ENCODE assay signal across 8 mouse cellular contexts in genomic region chr4:133887249-133887648, GRCm38 (mm10). TPM values are rescaled to one million over a fixed set of nuclear protein-coding genes. Genes with fewer than 3 reads are reported as not detected.
DNase-seq lines count a peak whose midpoint lies in the region; ATAC-seq and TF ChIP-seq lines count a peak whose summit lies in the region.

No protein-coding gene starts in this region.

- H3K9me3 ChIP-seq in G1E (replicated peaks) = no peaks in the 10 kb centered on the region
- no peaks in the 10 kb centered on the region for H3K9me3 ChIP-seq in hindbrain, embryonic 12.5 days (replicated peaks)
- no peaks in the 10 kb centered on the region for H3K9me3 ChIP-seq in liver, embryonic 12.5 days (replicated peaks)
- no peaks in the 10 kb centered on the region for H3K9me3 ChIP-seq in neural tube, embryonic 15.5 days (replicated peaks)

- TF ChIP-seq CTCF in G1E (IDR thresholded peaks at IDR 0.05; ENCODE audit: low read depth, low read length) = no peak
- no peak for TF ChIP-seq CTCF in cortical plate, adult 2 months (IDR thresholded peaks at IDR 0.05; ENCODE audit: extremely low read depth, insufficient read depth, low read length)

- H3K36me3 ChIP-seq in G1E (replicated peaks) = no peaks in the 10 kb centered on the region
- H3K36me3 ChIP-seq in hindbrain, embryonic 12.5 days = no peaks in the 10 kb centered on the region
- H3K36me3 ChIP-seq in liver, embryonic 12.5 days = no peaks in the 10 kb centered on the region
- H3K36me3 ChIP-seq in neural tube, embryonic 15.5 days = no peaks in the 10 kb centered on the region

- H3K4me1 ChIP-seq in G1E (ENCODE audit: insufficient read depth, low read depth, low read length) = peaks cover 3% of the 10 kb centered on the region; the same call in 1 of the 2 replicates
- no peaks in the 10 kb centered on the region for H3K4me1 ChIP-seq in cortical plate, adult 2 months (ENCODE audit: control insufficient read depth, insufficient read depth, low read length)
- peaks cover 18% of the 10 kb centered on the region for H3K4me1 ChIP-seq in hindbrain, embryonic 12.5 days
- H3K4me1 ChIP-seq in liver, embryonic 12.5 days = peaks cover 39% of the 10 kb centered on the region
- H3K4me1 ChIP-seq in neural tube, embryonic 15.5 days = peaks cover 27% of the 10 kb centered on the region

- H3K4me2 ChIP-seq in hindbrain, embryonic 12.5 days (replicated peaks) = peak overlapping the region; percentile 97
- H3K4me2 ChIP-seq in liver, embryonic 12.5 days = peak overlapping the region; percentile 100
- peak overlapping the region; percentile 95 for H3K4me2 ChIP-seq in neural tube, embryonic 15.5 days

- H3K27me3 ChIP-seq in G1E (ENCODE audit: insufficient read depth, low read length) = peaks cover 54% of the 10 kb centered on the region
- H3K27me3 ChIP-seq in hindbrain, embryonic 12.5 days = 0 out of 2 replicates have a peak, but pooled peaks cover 3% of the 10 kb centered on the region
- peaks cover 48% of the 10 kb centered on the region for H3K27me3 ChIP-seq in liver, embryonic 12.5 days (replicated peaks)
- no peaks in the 10 kb centered on the region for H3K27me3 ChIP-seq in neural tube, embryonic 15.5 days (replicated peaks)

- ATAC-seq in cerebellum, adult (ENCODE audit: insufficient number of reproducible peaks, low FRiP score, low TSS enrichment) = peak; percentile 34; the same call in 1 of the 2 replicates
- ATAC-seq in G1E (ENCODE audit: extremely low read depth, insufficient number of reproducible peaks, low FRiP score, poor library complexity, severe bottlenecking) = no peak
- ATAC-seq in hindbrain, embryonic 12.5 days (ENCODE audit: low FRiP score) = peak; percentile 62
- peak; percentile 56 for ATAC-seq in liver, embryonic 12.5 days
- ATAC-seq in neural tube, embryonic 15.5 days (ENCODE audit: low FRiP score) = peak; percentile 67

- no peak for TF ChIP-seq POLR2A in cortical plate, adult 2 months (IDR thresholded peaks at IDR 0.05; ENCODE audit: extremely low read depth, insufficient read depth, low read length)

- H3K9ac ChIP-seq in hindbrain, embryonic 12.5 days = peak overlapping the region; percentile 90
- peak overlapping the region; percentile 79 for H3K9ac ChIP-seq in liver, embryonic 12.5 days
- H3K9ac ChIP-seq in neural tube, embryonic 15.5 days (replicated peaks) = peak overlapping the region; percentile 90

- H3K4me3 ChIP-seq in G1E (ENCODE audit: low read depth, low read length) = peak overlapping the region; percentile 13; the same call in 1 of the 2 replicates
- H3K4me3 ChIP-seq in cortical plate, adult 2 months (ENCODE audit: insufficient read depth, low read length) = peak overlapping the region; percentile 64
- peak overlapping the region; percentile 85 for H3K4me3 ChIP-seq in hindbrain, embryonic 12.5 days
- peak overlapping the region; percentile 74 for H3K4me3 ChIP-seq in liver, embryonic 12.5 days
- H3K4me3 ChIP-seq in neural tube, embryonic 15.5 days (replicated peaks) = peak overlapping the region; percentile 86

- no peak for DNase-seq in cerebellum, postnatal 4 days (ENCODE audit: low spot score in 2 of 2)
- DNase-seq in G1E (ENCODE audit: low spot score) = no peak
- no peak for DNase-seq in thymus, adult 18-20 months

- 0% methylated on average over 25 of the region's 32 CpGs for WGBS in hindbrain, embryonic 12.5 days
- WGBS in liver, embryonic 12.5 days (ENCODE audit: insufficient replicate concordance) = under 1% methylated on average over 28 of the region's 32 CpGs
- WGBS in neural tube, embryonic 15.5 days = under 1% methylated on average over 32 of the region's 32 CpGs

- no peak overlapping the region for H3K27ac ChIP-seq in cortical plate, adult 2 months (ENCODE audit: insufficient read depth, low read length)
- peak overlapping the region; percentile 86 for H3K27ac ChIP-seq in hindbrain, embryonic 12.5 days
- peak overlapping the region; percentile 56; the same call in 1 of the 2 replicates for H3K27ac ChIP-seq in liver, embryonic 12.5 days
- peak overlapping the region; percentile 76 for H3K27ac ChIP-seq in neural tube, embryonic 15.5 days (replicated peaks)

RNA-seq across cellular contexts. Expression of gene Rps6ka1, which starts 0.3 kb away (rescaled TPM):
- total RNA-seq in G1E (2014; fragmentation: Nextera tagmentation) = 27.3 and 29.6 TPM in 2 replicates
- total RNA-seq in G1E (2017) = 29.7 and 35.9 TPM in 2 replicates
- 22.3 and 27.4 TPM in 2 replicates for polyA plus RNA-seq in G1E (2012)
- polyA plus RNA-seq in cortical plate, adult 2 months (2012; rRNA removed) = 13.2 and 13.3 TPM in 2 replicates
- 30.3 and 37.4 TPM in 2 replicates for polyA plus RNA-seq in hindbrain, embryonic 12.5 days (2016; fragmentation: Nextera tagmentation; extraction: Ambion mirVana)
- 60.9 and 63.1 TPM in 2 replicates for polyA plus RNA-seq in liver, embryonic 12.5 days (2016; fragmentation: Nextera tagmentation; extraction: Ambion mirVana)
- 23.7 and 38.8 TPM in 2 replicates for polyA plus RNA-seq in neural tube, embryonic 15.5 days (2015; fragmentation: Nextera tagmentation; extraction: Ambion mirVana)

Comparison
In these comparisons a context has a peak if more than half of its experiments do, and no peak if none do; other contexts are left out.
1. H3K4me3 ChIP-seq: peak in every context shown above with its lines; median percentile 86 in neural tube, embryonic 15.5 days; 85 in hindbrain, embryonic 12.5 days; 74 in liver, embryonic 12.5 days; 64 in cortical plate, adult 2 months; 13 in G1E.